Mouse (Mus musculus): ENCODE measurements around the gene Rnase2a.
"Not testable (repeated sequence)": the region's sequence is repeated elsewhere in the genome, so short reads cannot be mapped to it uniquely, and the experiment has no call there.

Gene Rnase2a

DNA sequence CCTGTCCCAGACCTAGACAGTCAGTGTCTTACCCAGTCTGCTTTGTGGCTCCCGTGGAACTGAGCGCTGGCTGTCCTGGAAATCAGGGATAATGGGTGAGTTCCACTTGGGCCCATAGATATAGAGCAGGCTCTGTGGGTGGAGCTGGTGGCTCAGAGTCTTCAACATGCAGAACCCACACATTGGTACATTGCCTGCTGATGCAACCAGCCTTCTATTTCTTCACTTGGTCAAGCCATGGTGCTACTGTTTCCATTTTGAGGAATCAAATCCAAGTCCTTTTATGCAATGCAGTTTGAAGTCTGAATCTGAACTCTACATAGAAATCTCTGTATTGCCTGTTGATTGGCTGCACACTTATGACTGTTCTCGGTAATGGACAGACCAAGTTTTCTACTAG lies at the start of gene Rnase2a:
Gene Rnase2a, minus strand, starts transcription at position 72 of the 400 bp plus-strand sequence.
- no peak for DNase-seq (ENCODE audit: low spot score)

DNA sequence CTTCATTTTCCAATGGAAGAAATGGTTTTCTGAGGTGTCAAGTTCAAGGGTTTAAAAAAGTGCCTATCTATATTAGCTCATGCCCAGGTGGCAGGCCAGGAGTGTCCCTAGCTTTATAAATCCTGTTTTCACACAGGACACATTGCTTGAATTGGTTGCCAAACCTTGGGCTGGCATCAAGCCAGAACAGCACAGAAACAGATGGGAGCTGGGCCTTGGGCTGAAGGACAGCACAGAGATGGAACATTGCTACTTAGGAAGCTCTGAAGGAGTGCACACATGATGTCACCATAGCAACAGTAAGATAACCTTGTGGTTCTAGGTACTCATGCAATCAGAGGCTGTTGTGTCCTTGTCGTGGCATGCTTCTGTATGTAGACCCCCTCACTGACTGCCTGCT lies 35.6 kb upstream of the Rnase2a start:
- DNase-seq (ENCODE audit: low spot score): no peak

DNA sequence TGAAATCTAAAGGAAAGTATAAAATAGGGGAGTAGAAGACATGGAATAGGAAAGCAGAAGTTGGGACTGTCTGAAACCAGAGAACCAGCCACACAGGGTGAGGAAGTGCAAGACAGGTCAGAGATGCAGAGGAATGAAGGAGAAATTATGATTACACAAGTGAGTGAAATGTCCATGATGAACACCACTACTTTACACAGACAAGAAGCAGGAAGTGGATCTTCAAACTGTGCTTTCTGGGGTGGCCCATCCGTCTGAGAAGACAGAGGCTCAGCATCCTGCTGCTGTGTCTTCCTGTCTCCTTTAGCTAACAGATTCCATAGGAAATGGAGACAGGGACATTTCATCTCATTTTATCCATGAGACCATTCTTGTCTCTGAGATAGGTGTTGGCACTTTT lies 22.6 kb upstream of the Rnase2a start:
- DNase-seq (ENCODE audit: low spot score): not testable (repeated sequence)

- no peak for DNase-seq (ENCODE audit: low spot score)
Measured at GRCm38 (mm10) chr14:51268677-51269076, 12.8 kb upstream of the Rnase2a start.

- DNase-seq (ENCODE audit: low spot score): peak; percentile 45
Measured at GRCm38 (mm10) chr14:51266113-51266512, 10.2 kb upstream of the Rnase2a start.

DNA sequence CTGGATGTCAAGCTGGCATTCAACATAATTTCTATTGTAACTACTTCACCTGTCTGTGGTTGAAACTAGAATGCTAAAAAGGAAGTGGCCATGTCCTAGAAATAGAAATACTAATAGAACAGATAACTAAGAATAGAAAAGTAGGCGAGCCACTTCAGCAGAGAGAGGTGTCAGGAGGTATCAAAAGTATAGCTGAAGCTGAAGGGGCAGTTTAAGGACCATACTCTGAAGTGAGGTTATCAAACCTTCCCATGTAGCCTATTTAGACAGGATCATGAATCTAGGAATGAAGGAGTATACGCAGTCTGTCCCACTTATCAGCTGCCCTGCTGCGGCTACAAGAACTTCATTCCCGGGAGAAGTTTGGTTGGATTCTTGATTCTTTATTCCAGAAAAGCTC lies 9.8 kb upstream of the Rnase2a start:
- no peak for DNase-seq (ENCODE audit: low spot score)

GRCm38 (mm10) chr14:51262397-51262796 lies 6.5 kb upstream of the Rnase2a start:
- no peak for DNase-seq (ENCODE audit: low spot score)

GRCm38 (mm10) chr14:51259741-51260140 lies 3.8 kb upstream of the Rnase2a start:
- no peak for DNase-seq (ENCODE audit: low spot score)

DNA sequence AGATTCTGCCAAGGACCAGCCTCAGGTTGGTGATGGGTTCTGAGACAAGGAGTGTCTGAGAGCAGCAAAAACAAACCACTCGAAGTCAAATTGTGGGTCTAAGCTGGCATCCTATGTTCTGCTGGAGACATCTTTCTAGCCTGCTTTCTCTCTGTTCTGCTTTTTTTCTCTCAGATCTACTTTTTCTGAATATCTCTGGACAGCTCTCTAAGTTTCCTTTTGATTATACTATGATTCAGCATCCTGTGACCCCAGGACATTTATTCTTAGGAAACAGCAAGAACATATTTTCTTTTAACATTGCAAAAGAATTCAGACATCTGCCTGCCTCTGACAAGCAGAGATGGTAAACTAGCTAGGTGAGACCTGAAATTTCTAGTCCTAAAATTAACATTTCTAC lies 2.3 kb downstream of the Rnase2a start:
- no peak for DNase-seq (ENCODE audit: low spot score)

DNA sequence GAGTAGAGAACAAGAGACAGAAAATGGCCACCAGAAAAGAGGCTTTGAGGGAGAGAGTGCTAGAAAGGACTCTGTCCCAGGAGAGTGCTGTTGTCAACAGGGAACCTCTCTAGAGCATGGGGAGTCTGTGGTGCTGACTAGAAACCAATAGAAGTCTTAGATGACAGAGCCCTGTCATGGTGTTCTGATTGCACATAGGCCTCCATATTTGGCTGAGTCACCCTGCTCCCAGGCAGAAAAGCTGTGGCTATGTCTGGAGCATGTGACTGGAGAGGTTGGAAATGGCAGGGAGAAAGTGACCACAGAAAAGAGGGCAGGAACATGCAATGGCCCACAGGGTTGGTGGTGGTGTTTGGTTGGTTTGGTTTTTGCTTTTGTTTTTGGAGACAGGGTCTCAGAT lies 3.7 kb downstream of the Rnase2a start:
- DNase-seq (ENCODE audit: low spot score): not testable (repeated sequence)

DNA sequence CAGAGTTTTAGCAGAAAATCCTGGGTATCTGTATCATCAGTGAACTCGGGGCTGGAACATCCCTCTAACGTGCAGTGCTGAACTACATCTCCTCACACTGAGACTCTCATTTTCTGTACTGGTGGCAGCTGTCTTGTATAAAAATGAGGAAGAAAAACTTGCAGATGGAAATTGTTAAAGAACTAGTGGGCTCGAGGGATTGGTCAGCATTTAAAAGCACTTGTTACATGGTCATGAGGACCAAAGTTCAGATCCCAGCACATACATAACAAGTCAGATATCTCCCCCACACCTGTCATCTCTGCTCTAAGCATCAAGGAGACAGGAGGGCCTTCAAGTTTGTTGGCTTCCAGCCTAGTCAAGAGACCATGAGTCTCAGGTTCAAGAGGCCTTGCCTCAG lies 5.6 kb downstream of the Rnase2a start:
- no peak for DNase-seq (ENCODE audit: low spot score)

DNA sequence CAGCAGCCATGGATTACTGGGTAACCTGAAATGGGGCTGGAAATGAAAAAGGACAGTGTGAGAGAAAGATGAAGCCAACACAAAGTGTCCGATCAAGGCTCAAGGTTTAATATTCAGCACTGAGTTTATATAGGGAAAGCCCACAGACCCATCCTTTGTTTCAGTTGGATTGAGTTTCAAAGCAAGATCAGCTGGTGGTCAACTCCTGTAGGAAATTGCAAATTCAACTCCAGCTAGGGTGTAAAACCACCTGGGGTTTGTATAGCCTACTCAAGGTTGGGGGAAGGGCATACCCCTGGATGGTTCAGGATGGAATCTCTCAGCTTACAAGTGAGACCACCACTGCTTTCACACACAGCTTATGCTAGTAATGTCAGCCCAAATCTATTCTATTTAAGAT lies 8.2 kb downstream of the Rnase2a start:
- DNase-seq (ENCODE audit: low spot score): no peak

- DNase-seq (ENCODE audit: low spot score): peak; percentile 58
Measured at GRCm38 (mm10) chr14:51240899-51241298, 15.0 kb downstream of the Rnase2a start.

GRCm38 (mm10) chr14:51237488-51237887 lies 18.4 kb downstream of the Rnase2a start:
- not testable (repeated sequence) for DNase-seq (ENCODE audit: low spot score)

DNA sequence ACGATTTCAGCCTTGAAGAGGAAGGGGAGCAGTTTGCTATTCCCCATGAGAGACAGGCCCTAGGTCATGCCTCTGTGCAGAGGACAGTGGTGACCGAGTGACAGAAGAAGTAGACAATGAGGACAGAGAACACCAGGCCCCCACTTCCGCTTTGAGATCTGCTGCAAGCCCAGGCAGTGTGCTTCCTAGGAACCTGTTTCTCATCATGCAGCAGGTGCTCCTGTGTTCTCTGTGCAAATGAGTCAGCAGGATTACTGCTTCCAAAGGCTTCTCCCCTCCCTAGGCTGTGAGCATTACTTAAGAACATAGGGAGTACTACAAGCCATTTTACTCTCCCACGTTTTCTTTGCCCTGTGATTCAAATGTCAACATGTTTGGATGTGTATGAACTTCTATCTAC lies 26.3 kb downstream of the Rnase2a start:
- DNase-seq (ENCODE audit: low spot score): not testable (repeated sequence)

- not testable (repeated sequence) for DNase-seq (ENCODE audit: low spot score)
Measured at GRCm38 (mm10) chr14:51220075-51220474, 35.8 kb downstream of the Rnase2a start.

Data from layer of hippocampus, adult 9-10 months (tissue).